Mouse (Mus musculus): ENCODE results near the gene Klk14. TPM values are rescaled to one million over a fixed set of nuclear protein-coding genes. Genes with fewer than 3 reads are reported as not detected.

Gene Klk14
- polyA plus RNA-seq, 1 experiment: not detected

GRCm38 (mm10) chr7:43712917-43713316, 22.7 kb downstream of the Klk14 start:
- TF ChIP-seq GATA1 (IDR thresholded peaks at IDR 0.05; ENCODE audit: borderline replicate concordance, low read length): no peak
- no peak for TF ChIP-seq FLI1 (IDR thresholded peaks at IDR 0.05; ENCODE audit: low read length)
- Histone ChIP-seq H3K9me3 (peaks cover 1% of the 10 kb centered on the region; the same call in 1 of the 2 replicates), H3K4me1 (no peaks in the 10 kb centered on the region), H3K36me3 (replicated peaks; ENCODE audit: low read length) (no peaks in the 10 kb centered on the region), H3K27me3 (replicated peaks) (peaks cover 17% of the 10 kb centered on the region), H3K4me3 (replicated peaks) (no peak overlapping the region)

GRCm38 (mm10) chr7:43713741-43714351, 23.6 kb downstream of the Klk14 start:
- Histone ChIP-seq H3K36me3 (replicated peaks; ENCODE audit: low read length) (no peaks in the 10 kb centered on the region), H3K4me1 (no peaks in the 10 kb centered on the region), H3K9me3 (peaks cover 3% of the 10 kb centered on the region; the same call in 1 of the 2 replicates), H3K27me3 (replicated peaks) (peaks cover 17% of the 10 kb centered on the region), H3K4me3 (replicated peaks) (no peak overlapping the region)
- TF ChIP-seq GATA1 (IDR thresholded peaks at IDR 0.05; ENCODE audit: borderline replicate concordance, low read length) (no peak), FLI1 (IDR thresholded peaks at IDR 0.05; ENCODE audit: low read length) (no peak)

Other genes starting within 250 kb of the Klk14 start
- not detected in 2 replicates for gene Cldnd2, start 249.6 kb upstream of the Klk14 start, polyA plus RNA-seq (2012; ENCODE audit: insufficient read depth, low replicate concordance)
- 68.1 and 368 TPM in 2 replicates for gene Etfb, start 246.3 kb upstream of the Klk14 start, polyA plus RNA-seq (2012; ENCODE audit: insufficient read depth, low replicate concordance)
- 0.75 TPM in 1 of 2 replicates, not detected in the other for gene Gm45233, start 246.3 kb upstream of the Klk14 start, polyA plus RNA-seq (2012; ENCODE audit: insufficient read depth, low replicate concordance)
- 3.3 and 9.4 TPM in 2 replicates for gene Vsig10l, start 227.3 kb upstream of the Klk14 start, polyA plus RNA-seq (2012; ENCODE audit: insufficient read depth, low replicate concordance)
- gene Iglon5, start 200.3 kb upstream of the Klk14 start, polyA plus RNA-seq (2012; ENCODE audit: insufficient read depth, low replicate concordance): not detected in 2 replicates
- not detected in 2 replicates for gene 4931406B18Rik, start 184.5 kb upstream of the Klk14 start, polyA plus RNA-seq (2012; ENCODE audit: insufficient read depth, low replicate concordance)
- gene Cd33, start 146.0 kb upstream of the Klk14 start, polyA plus RNA-seq (2012; ENCODE audit: insufficient read depth, low replicate concordance): 0.35 TPM in 1 of 2 replicates, not detected in the other
- not detected in 2 replicates for gene Zfp658, start 128.2 kb upstream of the Klk14 start, polyA plus RNA-seq (2012; ENCODE audit: insufficient read depth, low replicate concordance)
- 0.62 TPM in 1 of 2 replicates, not detected in the other for gene Zfp719, start 110.8 kb upstream of the Klk14 start, polyA plus RNA-seq (2012; ENCODE audit: insufficient read depth, low replicate concordance)
- not detected in 2 replicates for gene Zfp819, start 83.2 kb upstream of the Klk14 start, polyA plus RNA-seq (2012; ENCODE audit: insufficient read depth, low replicate concordance)
- gene Ceacam18, start 55.7 kb upstream of the Klk14 start, polyA plus RNA-seq (2012; ENCODE audit: insufficient read depth, low replicate concordance): 0.86 TPM in 1 of 2 replicates, not detected in the other
- gene Siglece, start 30.3 kb upstream of the Klk14 start, polyA plus RNA-seq (2012; ENCODE audit: insufficient read depth, low replicate concordance): not detected in 2 replicates
- 6.6 and 15.5 TPM in 2 replicates for gene Ctu1, start 18.4 kb upstream of the Klk14 start, polyA plus RNA-seq (2012; ENCODE audit: insufficient read depth, low replicate concordance)
- gene Klk13, start 22.1 kb downstream of the Klk14 start, polyA plus RNA-seq (2012; ENCODE audit: insufficient read depth, low replicate concordance): not detected in 2 replicates
- not detected in 2 replicates for gene Klk12, start 78.5 kb downstream of the Klk14 start, polyA plus RNA-seq (2012; ENCODE audit: insufficient read depth, low replicate concordance)
- not detected in 2 replicates for gene Klk11, start 84.2 kb downstream of the Klk14 start, polyA plus RNA-seq (2012; ENCODE audit: insufficient read depth, low replicate concordance)
- gene Klk10, start 90.6 kb downstream of the Klk14 start, polyA plus RNA-seq (2012; ENCODE audit: insufficient read depth, low replicate concordance): not detected in 2 replicates
- gene Klk9, start 101.5 kb downstream of the Klk14 start, polyA plus RNA-seq (2012; ENCODE audit: insufficient read depth, low replicate concordance): not detected in 2 replicates
- gene Klk8, start 107.2 kb downstream of the Klk14 start, polyA plus RNA-seq (2012; ENCODE audit: insufficient read depth, low replicate concordance): 4.3 and 26.2 TPM in 2 replicates
- gene Klk7, start 120.9 kb downstream of the Klk14 start, polyA plus RNA-seq (2012; ENCODE audit: insufficient read depth, low replicate concordance): not detected in 2 replicates
- gene Klk6, start 134.1 kb downstream of the Klk14 start, polyA plus RNA-seq (2012; ENCODE audit: insufficient read depth, low replicate concordance): not detected in 2 replicates
- gene Klk5, start 151.6 kb downstream of the Klk14 start, polyA plus RNA-seq (2012; ENCODE audit: insufficient read depth, low replicate concordance): not detected in 2 replicates
- not detected in 2 replicates for gene Klk4, start 190.7 kb downstream of the Klk14 start, polyA plus RNA-seq (2012; ENCODE audit: insufficient read depth, low replicate concordance)
- not detected in 2 replicates for gene Klk15, start 243.3 kb downstream of the Klk14 start, polyA plus RNA-seq (2012; ENCODE audit: insufficient read depth, low replicate concordance)

Measured in megakaryocyte, embryonic 14.5 days (primary cell).